Mouse (Mus musculus) liver, embryonic 11.5 days (tissue): ENCODE measurements around the gene Mat1a. TPM values are rescaled to one million over a fixed set of nuclear protein-coding genes. Genes with fewer than 3 reads are reported as not detected.

Source experiments
- ATAC-seq: fragments of 200-750 bp; cut with Nextera tagmentation; replicated peaks from 2 replicates; pipeline ENCODE4 v1.8.0; 2017; ENCODE audit warnings: moderate number of reproducible peaks, mild to moderate bottlenecking, moderate TSS enrichment, moderate library complexity; ENCODE audit not compliant: low FRiP score
- DNase-seq: peaks from one replicate; pipeline ENCODE4 v3.0.0-alpha.2; 2017; ENCODE audit warnings: low spot score
- H3K27ac ChIP-seq: fragments of 300-500 bp; sonication (generic); 2 replicates; pipeline ENCODE4 v1.5.1; 2014; ENCODE audit warnings: mild to moderate bottlenecking, low read depth, low read length, control low read depth
- H3K27me3 ChIP-seq: fragments of 300-500 bp; sonication (generic); replicated peaks from 2 replicates; pipeline ENCODE4 v1.6.1; 2014; ENCODE audit warnings: low read length, mixed read lengths; ENCODE audit not compliant: control insufficient read depth, insufficient read depth
- H3K36me3 ChIP-seq: fragments of 300-500 bp; sonication (generic); 2 replicates; pipeline ENCODE4 v1.6.1; 2014; ENCODE audit warnings: mild to moderate bottlenecking, low read length, moderate library complexity, mixed read lengths; ENCODE audit not compliant: control insufficient read depth, insufficient read depth
- H3K4me1 ChIP-seq: fragments of 300-500 bp; sonication (generic); replicated peaks from 2 replicates; pipeline ENCODE4 v1.6.1; 2014; ENCODE audit warnings: low read length, mixed read lengths; ENCODE audit not compliant: control insufficient read depth, insufficient read depth
- H3K4me2 ChIP-seq: fragments of 300-500 bp; sonication (generic); 2 replicates; pipeline ENCODE4 v1.6.1; 2014; ENCODE audit warnings: mild to moderate bottlenecking, control low read depth, moderate library complexity
- H3K4me3 ChIP-seq: fragments of 300-500 bp; sonication (generic); 2 replicates; pipeline ENCODE4 v1.5.1; 2014; ENCODE audit warnings: low read depth, low read length, control low read depth
- H3K9ac ChIP-seq: fragments of 300-500 bp; sonication (generic); 2 replicates; pipeline ENCODE4 v1.6.1; 2014; ENCODE audit warnings: low read depth, low read length, control low read depth
- H3K9me3 ChIP-seq: fragments of 300-500 bp; sonication (generic); 2 replicates; pipeline ENCODE4 v1.6.1; 2016; ENCODE audit warnings: low read length, inconsistent platforms, mixed read lengths; ENCODE audit not compliant: control insufficient read depth
- WGBS: fragments of 180-500 bp; shearing (Covaris S2); extraction: QIAGEN DNeasy Blood & Tissue Kit; methylation state at CpG from one replicate; pipeline ENCODE4 v1.1.7; 2014; 5-methylcytosine and 5-hydroxymethylcytosine counted together
- polyA plus RNA-seq: library from polyadenylated mRNA; unstranded; fragments of >200 nt; fragmentation: Nextera tagmentation; extraction: Ambion mirVana; gene quantifications from 2 replicates; pipeline ENCODE4 v1.2.1, GENCODE M21; 2014

Gene Mat1a
- 0.05 and 0.19 TPM in 2 replicates for polyA plus RNA-seq

- no peak within 1 kb of the TSS for H3K4me3 ChIP-seq
- no peaks in the 10 kb centered on the region for H3K9me3 ChIP-seq
- 52% methylated on average over 10 of the region's 10 CpGs for WGBS
- no peak within 1 kb of the TSS for H3K27ac ChIP-seq
- ATAC-seq (no peak), DNase-seq (no peak)
- no peaks in the 10 kb centered on the region for H3K27me3 ChIP-seq
- no peak within 1 kb of the TSS for H3K4me2 ChIP-seq
- no peak within 1 kb of the TSS for H3K9ac ChIP-seq
- H3K4me1 ChIP-seq, result no peaks in the 10 kb centered on the region
- H3K36me3 ChIP-seq, result no peaks in the 10 kb centered on the region
These were observed at the start of gene Mat1a for GRCm38 (mm10) chr14:41104853-41105444. Gene Mat1a (plus strand): TSS chr14:41105035.

- no peak for DNase-seq
- peak; percentile 97 for ATAC-seq
- Histone ChIP-seq H3K9ac (no peak overlapping the region), H3K9me3 (no peaks in the 10 kb centered on the region), H3K36me3 (no peaks in the 10 kb centered on the region), H3K27me3 (no peaks in the 10 kb centered on the region), H3K4me2 (no peak overlapping the region), H3K4me3 (no peak overlapping the region), H3K27ac (no peak overlapping the region), H3K4me1 (peaks cover 9% of the 10 kb centered on the region)
- WGBS, result 0% methylated on average over 2 of the region's 2 CpGs
These were observed 39.7 kb upstream of the Mat1a start for GRCm38 (mm10) chr14:41065168-41065567.

DNA sequence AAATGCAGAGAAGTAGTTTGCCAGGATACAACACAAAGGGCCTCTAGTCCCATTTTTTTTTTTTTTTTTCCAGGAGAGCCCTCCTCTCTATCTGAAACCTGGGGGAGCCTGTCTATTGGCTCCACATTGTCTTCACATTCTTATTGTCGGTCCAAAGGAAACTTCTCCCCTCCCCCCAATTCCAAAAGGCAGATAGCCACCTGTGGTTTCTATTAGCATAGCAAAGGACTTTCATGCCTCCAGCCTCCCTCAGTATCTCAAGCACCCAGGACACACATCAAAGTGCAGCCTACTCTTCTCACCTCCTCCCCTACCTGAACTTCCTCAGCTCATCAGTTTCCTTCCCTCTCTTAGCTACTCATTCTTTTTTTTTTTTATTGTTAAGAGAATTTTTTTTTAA, 38.4 kb upstream of the Mat1a start:
- Histone ChIP-seq H3K36me3 (no peaks in the 10 kb centered on the region), H3K4me2 (no peak overlapping the region), H3K27me3 (no peaks in the 10 kb centered on the region), H3K4me3 (no peak overlapping the region), H3K9me3 (no peaks in the 10 kb centered on the region), H3K9ac (no peak overlapping the region), H3K4me1 (peaks cover 9% of the 10 kb centered on the region), H3K27ac (no peak overlapping the region)
- WGBS, result 8% methylated on average over 1 of the region's 1 CpGs
- ATAC-seq (no peak; the same call in 1 of the 2 replicates), DNase-seq (no peak)

DNA sequence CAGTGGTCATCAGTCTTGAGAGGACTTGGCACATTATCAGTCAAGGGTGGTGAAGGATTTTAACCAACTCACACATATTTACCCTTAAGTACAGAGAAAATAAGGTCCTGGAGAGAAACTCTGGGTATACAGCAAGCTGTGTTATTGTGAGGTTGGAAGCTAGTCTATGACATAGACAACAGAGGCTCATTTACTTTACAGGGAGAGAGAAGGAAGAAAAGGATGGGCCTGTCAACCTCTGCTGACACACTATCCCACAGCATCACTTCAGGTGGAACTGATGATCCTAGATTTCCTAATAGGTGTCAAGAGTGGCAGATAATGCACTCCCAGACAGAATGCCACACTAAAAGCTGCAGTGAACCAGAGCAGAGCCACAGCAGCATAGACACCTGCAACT, 35.7 kb upstream of the Mat1a start, which contains the start of gene Dydc2:
Gene Dydc2 (minus strand): TSS at position 101 of the 400 bp plus-strand sequence.
- H3K4me3 ChIP-seq, result no peak within 1 kb of the TSS
- ATAC-seq (no peak), DNase-seq (no peak)
- no peak within 1 kb of the TSS for H3K4me2 ChIP-seq
- no peaks in the 10 kb centered on the region for H3K36me3 ChIP-seq
- H3K9me3 ChIP-seq, result no peaks in the 10 kb centered on the region
- H3K4me1 ChIP-seq, result peaks cover 12% of the 10 kb centered on the region
- H3K27me3 ChIP-seq, result no peaks in the 10 kb centered on the region
- H3K27ac ChIP-seq, result no peak within 1 kb of the TSS
- H3K9ac ChIP-seq, result no peak within 1 kb of the TSS

DNA sequence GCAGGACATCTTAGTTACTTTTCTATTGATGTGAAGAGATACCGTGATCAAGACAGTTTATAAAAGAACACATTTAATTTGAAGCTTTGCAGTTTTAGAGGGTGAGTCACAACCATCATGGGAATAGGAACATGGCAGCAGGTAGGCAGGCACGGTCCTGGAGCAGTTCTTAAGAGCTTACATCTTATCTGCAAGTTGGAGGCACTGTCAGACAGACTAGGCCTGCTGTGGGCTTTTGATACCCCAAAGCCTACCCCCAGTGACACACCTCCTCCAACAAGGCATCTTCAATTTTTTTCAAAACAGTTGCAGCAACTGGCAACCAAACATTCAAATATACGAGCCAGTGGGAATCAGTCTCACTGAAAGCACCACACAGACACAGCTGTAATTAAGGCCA, 34.5 kb upstream of the Mat1a start:
- no peak overlapping the region for H3K4me2 ChIP-seq
- H3K9me3 ChIP-seq, result no peaks in the 10 kb centered on the region
- no peak overlapping the region for H3K27ac ChIP-seq
- no peak overlapping the region for H3K9ac ChIP-seq
- ATAC-seq (peak; percentile 79), DNase-seq (no peak)
- H3K4me1 ChIP-seq, result peaks cover 8% of the 10 kb centered on the region
- no peak overlapping the region for H3K4me3 ChIP-seq
- H3K27me3 ChIP-seq, result no peaks in the 10 kb centered on the region
- 53% methylated on average over 3 of the region's 3 CpGs for WGBS
- H3K36me3 ChIP-seq, result no peaks in the 10 kb centered on the region

- no peaks in the 10 kb centered on the region for H3K36me3 ChIP-seq
- no peaks in the 10 kb centered on the region for H3K9me3 ChIP-seq
- H3K4me2 ChIP-seq, result peak within 1 kb of the TSS; percentile 68
- no peaks in the 10 kb centered on the region for H3K27me3 ChIP-seq
- peak within 1 kb of the TSS; percentile 43 for H3K4me3 ChIP-seq
- ATAC-seq (peak; percentile 51), DNase-seq (no peak)
- 0 out of 2 replicates have a peak, but pooled peaks cover 3% of the 10 kb centered on the region for H3K4me1 ChIP-seq
- H3K9ac ChIP-seq, result 0 out of 2 replicates have a peak within 1 kb of the TSS, but pooled peaks have one; percentile 30
- H3K27ac ChIP-seq, result no peak within 1 kb of the TSS
- WGBS, result 12% methylated on average over 23 of the region's 23 CpGs
These were observed 32.4 kb upstream of the Mat1a start, which contains the start of gene Dydc1 for GRCm38 (mm10) chr14:41072229-41072943. Gene Dydc1 (plus strand): TSS chr14:41072911.

- H3K4me3 ChIP-seq, result peak overlapping the region; percentile 43
- H3K36me3 ChIP-seq, result no peaks in the 10 kb centered on the region
- 4% methylated on average over 8 of the region's 8 CpGs for WGBS
- peak overlapping the region; percentile 68 for H3K4me2 ChIP-seq
- no peak for DNase-seq
- H3K9ac ChIP-seq, result 0 out of 2 replicates have a peak overlapping the region, but pooled peaks have one; percentile 30
- H3K4me1 ChIP-seq, result 0 out of 2 replicates have a peak, but pooled peaks cover 3% of the 10 kb centered on the region
- ATAC-seq, result no peak; the same call in 1 of the 2 replicates
- H3K27me3 ChIP-seq, result no peaks in the 10 kb centered on the region
- no peak overlapping the region for H3K27ac ChIP-seq
- no peaks in the 10 kb centered on the region for H3K9me3 ChIP-seq
These were observed 31.9 kb upstream of the Mat1a start for GRCm38 (mm10) chr14:41072944-41073275.

DNA sequence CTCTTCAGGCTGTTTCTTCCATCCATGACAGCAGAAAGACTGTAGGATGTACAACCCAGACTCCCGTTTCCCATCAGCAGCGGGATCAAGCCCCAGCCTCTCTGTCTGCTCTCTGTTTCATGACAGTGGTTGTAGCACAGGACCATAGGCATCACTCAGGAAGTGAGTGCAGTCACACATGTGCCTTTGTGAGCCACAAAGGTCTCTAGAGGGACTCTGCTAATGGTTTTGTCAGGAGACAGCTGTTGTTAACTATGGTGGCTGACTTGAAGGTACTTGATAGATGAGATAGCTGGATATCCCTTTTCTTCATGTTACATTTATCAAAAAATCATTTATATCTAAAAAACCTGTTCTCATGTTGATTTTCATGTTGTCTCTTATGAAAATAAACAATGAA, 22.4 kb upstream of the Mat1a start:
- ATAC-seq (no peak), DNase-seq (no peak)
- Histone ChIP-seq H3K9me3 (no peaks in the 10 kb centered on the region), H3K27ac (no peak overlapping the region), H3K36me3 (no peaks in the 10 kb centered on the region), H3K4me1 (no peaks in the 10 kb centered on the region), H3K9ac (no peak overlapping the region), H3K4me2 (no peak overlapping the region), H3K27me3 (no peaks in the 10 kb centered on the region), H3K4me3 (no peak overlapping the region)
- WGBS, result 73% methylated on average over 2 of the region's 2 CpGs

DNA sequence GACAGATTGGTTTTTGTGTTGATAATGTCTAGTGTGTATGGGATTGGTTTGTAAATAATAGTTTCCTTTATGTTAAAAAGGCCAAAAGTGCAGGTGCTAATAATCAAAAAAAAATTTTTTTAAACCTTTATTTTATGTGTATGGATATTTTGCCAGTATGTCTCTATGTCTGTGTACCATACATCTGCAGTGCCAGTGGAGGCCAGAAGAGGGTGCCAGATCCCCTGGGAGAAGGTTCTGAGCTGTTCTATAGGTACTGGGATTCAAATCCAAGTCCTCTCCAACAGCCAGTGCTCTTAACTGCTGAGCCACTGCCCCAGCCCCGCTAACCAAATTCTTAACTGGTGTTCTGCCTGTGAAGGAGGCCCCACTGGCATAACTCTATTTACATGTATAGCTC, 17.3 kb upstream of the Mat1a start:
- no peak overlapping the region for H3K4me3 ChIP-seq
- no peaks in the 10 kb centered on the region for H3K27me3 ChIP-seq
- no peaks in the 10 kb centered on the region for H3K4me1 ChIP-seq
- H3K36me3 ChIP-seq, result no peaks in the 10 kb centered on the region
- no peak overlapping the region for H3K9ac ChIP-seq
- DNase-seq (no peak), ATAC-seq (0 out of 2 replicates have a peak, but pooled peaks have one; percentile 26)
- no peak overlapping the region for H3K4me2 ChIP-seq
- 68% methylated on average over 1 of the region's 1 CpGs for WGBS
- H3K27ac ChIP-seq, result no peak overlapping the region
- H3K9me3 ChIP-seq, result no peaks in the 10 kb centered on the region
